Mouse (Mus musculus): ENCODE results near the gene Vps35l.

DNA sequence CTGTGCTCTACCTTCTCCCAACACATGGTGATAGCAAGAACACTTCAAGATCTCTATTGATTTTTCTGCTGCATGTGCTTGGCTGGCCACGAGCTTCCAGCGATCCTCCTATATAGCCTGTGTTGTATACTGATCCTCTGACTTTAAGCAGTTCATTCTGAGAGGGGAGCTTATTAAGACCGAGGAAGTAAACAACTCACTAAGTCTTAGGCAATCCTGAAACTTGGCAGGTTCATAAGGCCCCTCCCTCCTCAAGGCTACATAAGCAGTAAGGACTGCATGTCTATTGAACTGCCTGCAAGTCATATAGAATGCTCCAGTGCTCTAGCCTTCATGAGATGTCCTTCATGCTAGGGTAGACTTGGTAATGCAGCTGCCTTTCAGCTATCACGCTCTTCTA, 106.3 kb downstream of the Vps35l start:
- TF ChIP-seq POLR2A (IDR thresholded peaks at IDR 0.05; ENCODE audit: borderline replicate concordance, extremely low read depth, low read depth, low read length) (no peak), CTCF (IDR thresholded peaks at IDR 0.05; ENCODE audit: insufficient read depth, low read length) (no peak)
